Mouse (Mus musculus) ovary, postnatal 14 days (tissue): Measurements from ENCODE around the gene Rec114.
A peak's percentile ranks its signal among the peaks of the same experiment; 100 is the strongest.

Experiments used
- DNase-seq: peaks from one replicate; pipeline ENCODE4 v3.0.0; 2022; ENCODE audit warnings: low spot score

Rec114 gene

GRCm38 (mm10) chr9:58662007-58662406 is 81.8 kb downstream of the Rec114 start:
- no peak for DNase-seq

- no peak for DNase-seq
Measured at GRCm38 (mm10) chr9:58660673-58661072, 83.1 kb downstream of the Rec114 start.

DNA sequence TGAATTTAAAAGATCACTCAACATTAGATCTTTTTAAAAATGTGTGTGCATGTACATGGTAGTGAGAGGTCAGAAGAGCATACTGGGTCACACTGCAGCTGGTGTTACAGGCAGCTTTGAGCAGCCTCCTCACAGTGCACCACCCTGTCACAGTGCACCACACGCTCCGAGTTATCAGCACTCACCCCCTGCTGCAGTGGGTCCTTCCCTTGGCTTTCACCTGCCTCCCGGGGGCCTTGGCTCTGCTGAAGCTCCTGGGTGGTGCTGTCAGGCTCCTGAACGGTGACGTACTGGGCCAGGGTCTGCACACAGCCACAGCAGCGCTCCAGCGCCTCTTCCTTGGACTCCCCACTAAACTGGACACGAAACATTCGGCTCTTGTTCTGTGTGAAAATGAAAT is 83.8 kb downstream of the Rec114 start:
- DNase-seq: no peak

- no peak for DNase-seq
Measured at GRCm38 (mm10) chr9:58659331-58659730, 84.4 kb downstream of the Rec114 start.

GRCm38 (mm10) chr9:58658596-58659309 is 85.0 kb downstream of the Rec114 start:
- no peak for DNase-seq

GRCm38 (mm10) chr9:58657735-58658512 is 85.8 kb downstream of the Rec114 start:
- DNase-seq: no peak

DNA sequence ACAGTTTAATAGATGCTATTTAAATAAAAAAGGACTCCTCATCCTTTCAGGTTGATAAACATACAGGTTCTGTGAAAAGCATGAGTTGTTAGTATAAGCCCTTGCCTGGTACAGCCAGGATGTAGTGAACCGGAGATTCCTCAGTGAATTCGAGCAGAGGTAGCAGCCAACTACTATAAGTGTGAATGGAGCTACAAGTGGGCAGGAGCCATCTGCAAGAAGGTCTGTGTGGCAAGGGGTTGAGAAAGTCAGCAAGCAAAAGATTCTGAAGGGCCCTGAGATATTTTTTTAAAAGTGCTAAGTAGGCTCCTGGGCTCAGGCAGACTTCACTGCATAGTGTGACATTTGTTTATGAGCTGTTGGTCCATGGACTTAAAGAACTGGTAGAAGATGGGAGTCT is 86.9 kb downstream of the Rec114 start:
- no peak for DNase-seq

- no peak for DNase-seq
Measured at GRCm38 (mm10) chr9:58656396-58656795, 87.4 kb downstream of the Rec114 start.

DNA sequence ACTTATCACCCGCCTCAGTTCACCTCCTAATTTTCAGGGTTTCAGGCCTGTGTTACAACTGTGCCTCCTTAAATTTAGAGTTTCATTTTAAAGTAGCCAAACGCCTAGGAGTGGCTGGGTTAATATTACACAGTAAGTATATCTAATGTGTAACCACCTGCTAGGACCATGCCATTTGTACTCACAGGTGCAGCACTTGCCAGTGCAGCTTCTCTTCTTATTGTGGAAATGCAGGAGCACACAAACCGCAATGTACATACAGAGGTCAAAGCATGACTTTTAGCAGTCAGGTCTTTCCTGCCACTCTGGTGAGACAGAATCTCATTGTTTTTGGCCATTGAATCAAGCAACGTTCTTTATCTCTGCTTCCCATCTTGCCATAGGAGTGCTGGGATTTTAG is 89.3 kb downstream of the Rec114 start:
- no peak for DNase-seq

- peak; percentile 23 for DNase-seq
Measured at GRCm38 (mm10) chr9:58651993-58652392, 91.8 kb downstream of the Rec114 start.

DNA sequence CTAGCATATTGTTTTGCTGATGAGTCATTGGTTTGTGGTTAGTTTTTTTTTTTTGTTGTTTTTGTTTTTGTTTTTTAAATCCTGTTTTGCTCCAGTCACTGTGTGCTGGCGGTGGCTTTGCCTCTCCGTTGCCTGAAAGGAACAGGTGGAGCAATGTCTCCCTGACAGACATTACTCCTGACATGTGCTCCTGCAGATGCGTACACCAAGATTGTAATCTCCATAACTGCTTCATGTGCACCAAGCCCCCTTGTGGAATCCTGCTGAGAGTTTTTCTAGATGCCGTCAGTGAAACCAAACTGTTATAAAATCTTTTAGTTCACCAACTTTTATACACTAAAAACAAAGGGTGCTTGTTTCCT is 94.5 kb downstream of the Rec114 start:
- DNase-seq: no peak

DNA sequence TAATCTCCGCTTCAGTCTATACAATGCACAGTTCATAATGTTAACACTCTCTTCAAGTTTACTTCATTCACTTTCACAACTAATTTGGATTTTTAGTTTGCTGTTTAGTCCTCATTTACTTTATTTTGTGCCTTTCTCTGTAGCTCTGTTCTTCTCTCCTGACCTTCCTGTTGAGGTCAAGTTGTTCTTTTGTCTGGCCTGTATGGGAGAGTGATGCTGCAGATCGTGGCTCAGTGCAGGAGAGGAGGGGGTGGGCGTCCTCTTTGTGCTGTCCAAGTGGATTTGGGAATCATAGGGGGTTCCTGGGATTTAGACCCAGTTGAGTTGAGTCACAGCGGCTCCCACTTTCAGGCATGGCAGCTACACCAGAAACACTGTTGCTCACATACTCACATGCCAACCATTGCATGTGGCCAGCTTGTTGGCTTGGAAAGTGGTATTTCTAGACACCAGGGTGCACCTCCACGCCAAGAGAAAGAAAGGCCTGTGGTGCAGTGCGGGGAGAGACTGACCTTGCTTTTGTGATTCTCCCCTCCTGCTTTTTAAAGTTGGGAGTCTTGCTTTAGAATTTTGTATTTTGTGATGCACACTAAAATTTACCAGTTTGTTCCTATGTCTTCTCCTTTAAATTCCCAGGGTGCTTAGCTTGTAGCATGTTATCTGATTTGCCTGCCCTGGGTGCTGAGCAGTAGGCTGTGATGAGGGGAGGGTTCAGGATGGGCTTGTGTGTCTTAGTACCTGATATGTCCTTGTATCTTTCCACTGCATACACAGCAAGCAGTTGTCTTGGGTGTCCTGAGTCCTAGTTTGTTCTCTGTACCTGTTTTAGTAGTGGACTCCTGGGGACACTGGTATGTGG is 95.1 kb downstream of the Rec114 start:
- DNase-seq: no peak

GRCm38 (mm10) chr9:58630441-58630840 is 113.3 kb downstream of the Rec114 start:
- no peak for DNase-seq

- DNase-seq: no peak
Measured at GRCm38 (mm10) chr9:58627197-58627596, 116.6 kb downstream of the Rec114 start.

- no peak for DNase-seq
Measured at GRCm38 (mm10) chr9:58623009-58623408, 120.8 kb downstream of the Rec114 start.

- no peak for DNase-seq
Measured at GRCm38 (mm10) chr9:58615064-58615938, 128.5 kb downstream of the Rec114 start.

- no peak for DNase-seq
Measured at GRCm38 (mm10) chr9:58613790-58614189, 130.0 kb downstream of the Rec114 start.
